Mouse (Mus musculus): ENCODE measurements around the gene Tab1. TPM values are rescaled to one million over a fixed set of nuclear protein-coding genes. Genes with fewer than 3 reads are reported as not detected.
A peak's percentile ranks its signal among the peaks of the same experiment; 100 is the strongest.

The Tab1 gene
- polyA plus RNA-seq, 1 experiment, result 4.8 TPM

- H3K4me1 ChIP-seq (ENCODE audit: control insufficient read depth, insufficient read depth, insufficient read length, low read length), result no peaks in the 10 kb centered on the region
- no peak overlapping the region for H3K27ac ChIP-seq (replicated peaks; ENCODE audit: low read depth, low read length)
- H3K4me3 ChIP-seq (ENCODE audit: insufficient read depth, low read depth, low read length), result no peak overlapping the region
These were observed 26.5 kb downstream of the Tab1 start for GRCm38 (mm10) chr15:80159286-80159901.

- no peak overlapping the region for H3K27ac ChIP-seq (replicated peaks; ENCODE audit: low read depth, low read length)
- no peak overlapping the region for H3K4me3 ChIP-seq (ENCODE audit: insufficient read depth, low read depth, low read length)
- H3K4me1 ChIP-seq (ENCODE audit: control insufficient read depth, insufficient read depth, insufficient read length, low read length), result no peaks in the 10 kb centered on the region
These were observed 27.3 kb downstream of the Tab1 start for GRCm38 (mm10) chr15:80160223-80160622.

- H3K4me1 ChIP-seq (ENCODE audit: control insufficient read depth, insufficient read depth, insufficient read length, low read length), result no peaks in the 10 kb centered on the region
- H3K4me3 ChIP-seq (ENCODE audit: insufficient read depth, low read depth, low read length), result no peak overlapping the region
- no peak overlapping the region for H3K27ac ChIP-seq (replicated peaks; ENCODE audit: low read depth, low read length)
These were observed 27.8 kb downstream of the Tab1 start for GRCm38 (mm10) chr15:80160726-80161125.

GRCm38 (mm10) chr15:80161199-80161598 is 28.3 kb downstream of the Tab1 start:
- no peak overlapping the region for H3K4me3 ChIP-seq (ENCODE audit: insufficient read depth, low read depth, low read length)
- H3K27ac ChIP-seq (replicated peaks; ENCODE audit: low read depth, low read length), result no peak overlapping the region
- no peaks in the 10 kb centered on the region for H3K4me1 ChIP-seq (ENCODE audit: control insufficient read depth, insufficient read depth, insufficient read length, low read length)

GRCm38 (mm10) chr15:80162401-80162964 is 29.6 kb downstream of the Tab1 start:
- no peak overlapping the region for H3K27ac ChIP-seq (replicated peaks; ENCODE audit: low read depth, low read length)
- H3K4me3 ChIP-seq (ENCODE audit: insufficient read depth, low read depth, low read length), result no peak overlapping the region
- H3K4me1 ChIP-seq (ENCODE audit: control insufficient read depth, insufficient read depth, insufficient read length, low read length), result no peaks in the 10 kb centered on the region

GRCm38 (mm10) chr15:80163274-80163673 is 30.3 kb downstream of the Tab1 start:
- no peak overlapping the region for H3K27ac ChIP-seq (replicated peaks; ENCODE audit: low read depth, low read length)
- H3K4me1 ChIP-seq (ENCODE audit: control insufficient read depth, insufficient read depth, insufficient read length, low read length), result no peaks in the 10 kb centered on the region
- H3K4me3 ChIP-seq (ENCODE audit: insufficient read depth, low read depth, low read length), result no peak overlapping the region

- no peaks in the 10 kb centered on the region for H3K4me1 ChIP-seq (ENCODE audit: control insufficient read depth, insufficient read depth, insufficient read length, low read length)
- H3K27ac ChIP-seq (replicated peaks; ENCODE audit: low read depth, low read length), result no peak overlapping the region
- H3K4me3 ChIP-seq (ENCODE audit: insufficient read depth, low read depth, low read length), result no peak overlapping the region
These were observed 30.8 kb downstream of the Tab1 start for GRCm38 (mm10) chr15:80163716-80164115.

- Histone ChIP-seq H3K4me3 (ENCODE audit: insufficient read depth, low read depth, low read length) (no peak overlapping the region), H3K4me1 (ENCODE audit: control insufficient read depth, insufficient read depth, insufficient read length, low read length) (no peaks in the 10 kb centered on the region), H3K27ac (replicated peaks; ENCODE audit: low read depth, low read length) (no peak overlapping the region)
These were observed 32.5 kb downstream of the Tab1 start for GRCm38 (mm10) chr15:80165396-80165795.

- H3K4me1 ChIP-seq (ENCODE audit: control insufficient read depth, insufficient read depth, insufficient read length, low read length), result no peaks in the 10 kb centered on the region
- no peak overlapping the region for H3K27ac ChIP-seq (replicated peaks; ENCODE audit: low read depth, low read length)
- no peak overlapping the region for H3K4me3 ChIP-seq (ENCODE audit: insufficient read depth, low read depth, low read length)
These were observed 36.6 kb downstream of the Tab1 start for GRCm38 (mm10) chr15:80169484-80169883.

GRCm38 (mm10) chr15:80170357-80170756 is 37.4 kb downstream of the Tab1 start:
- Histone ChIP-seq H3K4me1 (ENCODE audit: control insufficient read depth, insufficient read depth, insufficient read length, low read length) (no peaks in the 10 kb centered on the region), H3K27ac (replicated peaks; ENCODE audit: low read depth, low read length) (no peak overlapping the region), H3K4me3 (ENCODE audit: insufficient read depth, low read depth, low read length) (no peak overlapping the region)

- Histone ChIP-seq H3K27ac (replicated peaks; ENCODE audit: low read depth, low read length) (no peak overlapping the region), H3K4me1 (ENCODE audit: control insufficient read depth, insufficient read depth, insufficient read length, low read length) (no peaks in the 10 kb centered on the region), H3K4me3 (ENCODE audit: insufficient read depth, low read depth, low read length) (no peak overlapping the region)
These were observed 38.4 kb downstream of the Tab1 start for GRCm38 (mm10) chr15:80171286-80171685.

- Histone ChIP-seq H3K27ac (replicated peaks; ENCODE audit: low read depth, low read length) (no peak overlapping the region), H3K4me3 (ENCODE audit: insufficient read depth, low read depth, low read length) (no peak overlapping the region)
These were observed 38.9 kb downstream of the Tab1 start for GRCm38 (mm10) chr15:80171791-80172190.

GRCm38 (mm10) chr15:80173001-80173771 is 40.3 kb downstream of the Tab1 start, which contains the start of gene Mgat3:
TSS of gene Mgat3 (plus strand) at chr15:80173721.
- Histone ChIP-seq H3K4me1 (ENCODE audit: control insufficient read depth, insufficient read depth, insufficient read length, low read length) (no peaks in the 10 kb centered on the region), H3K4me3 (ENCODE audit: insufficient read depth, low read depth, low read length) (peak within 1 kb of the TSS; percentile 57), H3K27ac (replicated peaks; ENCODE audit: low read depth, low read length) (no peak within 1 kb of the TSS)

More at GRCm38 (mm10) chr15:80171791-80172190, 38.9 kb downstream of the Tab1 start:
- H3K4me1 ChIP-seq (ENCODE audit: control insufficient read depth, insufficient read depth, insufficient read length, low read length), result no peaks in the 10 kb centered on the region

GRCm38 (mm10) chr15:80173781-80174597 is 41.1 kb downstream of the Tab1 start:
- Histone ChIP-seq H3K27ac (replicated peaks; ENCODE audit: low read depth, low read length) (no peak overlapping the region), H3K4me1 (ENCODE audit: control insufficient read depth, insufficient read depth, insufficient read length, low read length) (no peaks in the 10 kb centered on the region), H3K4me3 (ENCODE audit: insufficient read depth, low read depth, low read length) (peak overlapping the region; percentile 42; the same call in 1 of the 2 replicates)

GRCm38 (mm10) chr15:80174598-80174875 is 41.6 kb downstream of the Tab1 start:
- H3K27ac ChIP-seq (replicated peaks; ENCODE audit: low read depth, low read length), result no peak overlapping the region
- peak overlapping the region; percentile 15; the same call in 1 of the 2 replicates for H3K4me3 ChIP-seq (ENCODE audit: insufficient read depth, low read depth, low read length)
- H3K4me1 ChIP-seq (ENCODE audit: control insufficient read depth, insufficient read depth, insufficient read length, low read length), result no peaks in the 10 kb centered on the region
